Mouse (Mus musculus) ES-Bruce4 (cell line): ENCODE measurements around the gene Slc26a10.

ENCODE experiments used
- CTCF ChIP-seq: IDR thresholded peaks from one replicate; pipeline ENCODE4 v1.8.1; 2011; ENCODE audit warnings: low read depth, low read length
- EP300 ChIP-seq: IDR thresholded peaks from 2 replicates; pipeline ENCODE4 v1.6.1; 2011; ENCODE audit warnings: low read depth, low read length; ENCODE audit not compliant: insufficient read depth
- POLR2A ChIP-seq: IDR thresholded peaks from one replicate; pipeline ENCODE4 v1.8.1; 2011; ENCODE audit warnings: low read length; ENCODE audit not compliant: insufficient read depth

DNA sequence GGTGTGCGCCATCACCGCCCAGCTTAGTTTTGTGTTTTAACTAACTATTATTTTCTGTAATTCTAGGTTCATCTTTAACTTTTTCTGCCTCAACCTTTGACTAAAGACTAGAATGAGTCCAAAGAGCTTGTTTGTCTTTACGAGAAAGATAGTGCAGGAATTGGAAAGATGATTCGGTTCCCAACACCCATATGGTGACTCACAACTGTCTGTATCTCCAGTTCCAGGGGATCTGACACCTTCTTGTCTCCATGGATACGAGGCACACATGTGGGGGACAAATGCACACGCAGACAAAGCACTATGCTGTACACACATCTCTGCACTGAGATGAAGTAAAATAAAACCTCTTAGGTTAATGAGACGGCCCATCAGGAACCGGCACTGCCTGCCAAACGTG is 20.4 kb downstream of the Slc26a10 start:
- TF ChIP-seq CTCF (no peak), POLR2A (no peak), EP300 (no peak)
